ENCODE assay signal across 28 mouse cellular contexts in genomic region chr13:8481347-8481746, GRCm38 (mm10).
"Had no signal": no experiment of that assay in that cellular context is flagged by ENCODE, and none has a peak within 500 bp of the region (broad histone marks: within the 10 kb centered on the region; RNA-seq: fewer than 3 reads in every experiment).

No protein-coding gene starts in this region.

- H3K36me3 ChIP-seq: heart, embryonic 13.5 days; heart, embryonic 15.5 days; hindbrain, embryonic 13.5 days; hindbrain, embryonic 15.5 days; kidney, embryonic 15.5 days; limb, embryonic 13.5 days; limb, embryonic 15.5 days; liver, embryonic 12.5 days had no signal

- H3K9ac ChIP-seq: heart, embryonic 13.5 days; heart, embryonic 15.5 days; hindbrain, embryonic 13.5 days; hindbrain, embryonic 15.5 days; kidney, embryonic 15.5 days; limb, embryonic 13.5 days; limb, embryonic 15.5 days; liver, embryonic 12.5 days; liver, embryonic 14.5 days had no signal

- H3K4me2 ChIP-seq: heart, embryonic 11.5 days; heart, embryonic 13.5 days; heart, embryonic 15.5 days; hindbrain, embryonic 13.5 days; hindbrain, embryonic 15.5 days; kidney, embryonic 15.5 days; limb, embryonic 13.5 days; limb, embryonic 15.5 days; liver, embryonic 12.5 days had no signal

- ATAC-seq: hindbrain, postnatal 0 days; intestine, embryonic 16.5 days; liver, embryonic 12.5 days had no signal

- H3K27ac ChIP-seq: gastrocnemius, adult 2 months; heart, adult 2 months; heart, embryonic 13.5 days; heart, embryonic 15.5 days; hindbrain, embryonic 13.5 days; hindbrain, embryonic 15.5 days; hindbrain, postnatal 0 days; kidney, embryonic 15.5 days; kidney, postnatal 0 days; limb, embryonic 13.5 days; limb, embryonic 15.5 days; liver, embryonic 12.5 days; liver, embryonic 14.5 days had no signal

- H3K4me3 ChIP-seq: gastrocnemius, adult 2 months; heart, adult 2 months; heart, embryonic 13.5 days; heart, embryonic 15.5 days; hindbrain, embryonic 13.5 days; hindbrain, embryonic 15.5 days; kidney, embryonic 15.5 days; limb, embryonic 13.5 days; limb, embryonic 15.5 days; liver, embryonic 12.5 days had no signal

- DNase-seq: gastrocnemius, adult 2 months; gastrocnemius, postnatal 14 days; gastrocnemius, postnatal 36 days; heart, adult 11 months; heart, adult 2 months; heart, postnatal 14 days; heart, postnatal 36 days; kidney, adult 11 months; kidney, adult 2 months; kidney, adult 9 months; kidney, postnatal 14 days; kidney, postnatal 36 days; layer of hippocampus, adult 9-11 months; layer of hippocampus, postnatal 36 days; left cerebral cortex, postnatal 4 days had no signal

- H3K27me3 ChIP-seq: heart, embryonic 13.5 days; heart, embryonic 15.5 days; hindbrain, embryonic 13.5 days; hindbrain, embryonic 15.5 days; kidney, embryonic 15.5 days; limb, embryonic 13.5 days; limb, embryonic 15.5 days; liver, embryonic 12.5 days had no signal

- H3K4me1 ChIP-seq: heart, embryonic 13.5 days; heart, embryonic 15.5 days; kidney, embryonic 15.5 days; liver, embryonic 12.5 days had no signal

- H3K9me3 ChIP-seq: heart, embryonic 13.5 days; heart, embryonic 15.5 days; hindbrain, embryonic 13.5 days; hindbrain, embryonic 15.5 days; kidney, embryonic 15.5 days; limb, embryonic 13.5 days; limb, embryonic 15.5 days; liver, embryonic 12.5 days had no signal
